Mouse (Mus musculus) MEL (cell line): ENCODE results near the gene Shoc2. TPM values are rescaled to one million over a fixed set of nuclear protein-coding genes. Genes with fewer than 3 reads are reported as not detected.
A peak's percentile ranks its signal among the peaks of the same experiment; 100 is the strongest.

Experiments used
- DNase-seq: peaks from one replicate; pipeline ENCODE4 v3.0.0; 2011; ENCODE audit warnings: low read depth, low spot score
- H3K27ac ChIP-seq: 2 replicates; pipeline ENCODE4 v1.5.1; 2012; ENCODE audit warnings: low read depth, mild to moderate bottlenecking, control low read depth, low read length, moderate library complexity; ENCODE audit not compliant: control insufficient read depth
- H3K27me3 ChIP-seq, 2 experiments: fragments of 150-350 bp in 1 of 2; sonication (generic) in 1 of 2; 2 replicates each; pipeline ENCODE4 v1.6.1; 2012; ENCODE audit warnings: low read length in 2 of 2, mild to moderate bottlenecking in 2 of 2, improper control_type of control experiment in 1 of 2, moderate library complexity in 1 of 2; ENCODE audit not compliant: insufficient read depth in 2 of 2, control insufficient read depth in 1 of 2
- H3K36me3 ChIP-seq, 2 experiments: 2 replicates each; pipeline ENCODE4 v1.6.1; 2012 to 2014; ENCODE audit warnings: low read length in 2 of 2, improper control_type of control experiment in 1 of 2, inconsistent platforms in 1 of 2, mild to moderate bottlenecking in 1 of 2; ENCODE audit not compliant: insufficient read depth in 2 of 2, control insufficient read depth in 1 of 2
- H3K4me1 ChIP-seq, 2 experiments: fragments of 150-350 bp in 1 of 2; sonication (generic) in 1 of 2; 2 replicates each; pipeline ENCODE4 v1.6.1; 2012; ENCODE audit warnings: low read length in 2 of 2, improper control_type of control experiment in 1 of 2, mild to moderate bottlenecking in 1 of 2; ENCODE audit not compliant: insufficient read depth in 2 of 2, control insufficient read depth in 1 of 2
- H3K4me3 ChIP-seq, 2 experiments: fragments of 150-350 bp in 1 of 2; sonication (generic) in 1 of 2; 2 replicates each; pipeline ENCODE4 v1.5.1; 2012; ENCODE audit warnings: low read depth in 2 of 2, low read length in 2 of 2, mild to moderate bottlenecking in 2 of 2, moderate library complexity in 2 of 2, control low read depth in 1 of 2, improper control_type of control experiment in 1 of 2; ENCODE audit not compliant: control insufficient read depth in 1 of 2, insufficient read depth in 1 of 2
- H3K79me2 ChIP-seq: 2 replicates; pipeline ENCODE4 v1.6.1; 2012; ENCODE audit warnings: mild to moderate bottlenecking, low read length, moderate library complexity; ENCODE audit not compliant: control insufficient read depth, poor library complexity, insufficient read depth
- H3K9ac ChIP-seq: 2 replicates; pipeline ENCODE4 v1.6.1; 2012; ENCODE audit warnings: low read depth, mild to moderate bottlenecking, control low read depth, low read length, moderate library complexity; ENCODE audit not compliant: control insufficient read depth, poor library complexity, severe bottlenecking
- H3K9me3 ChIP-seq: fragments of 150-350 bp; sonication (generic); replicated peaks from 2 replicates; pipeline ENCODE4 v1.6.1; 2012; ENCODE audit warnings: mild to moderate bottlenecking, low read length, improper control_type of control experiment, moderate library complexity; ENCODE audit not compliant: insufficient read depth
- BHLHE40 ChIP-seq: IDR thresholded peaks from 2 replicates; pipeline ENCODE4 v1.6.1; 2012; ENCODE audit warnings: low read depth, mild to moderate bottlenecking, inconsistent platforms, low read length, improper control_type of control experiment, borderline replicate concordance
- CHD1 ChIP-seq: IDR thresholded peaks from 2 replicates; pipeline ENCODE4 v1.6.1; 2012; ENCODE audit warnings: low read depth, mild to moderate bottlenecking, inconsistent platforms, low read length, improper control_type of control experiment
- CHD2 ChIP-seq: IDR thresholded peaks from 2 replicates; pipeline ENCODE4 v1.6.1; 2011; ENCODE audit warnings: low read length, improper control_type of control experiment
- ELF1 ChIP-seq: IDR thresholded peaks from 2 replicates; pipeline ENCODE4 v1.6.1; 2014; ENCODE audit warnings: low read depth, mild to moderate bottlenecking, inconsistent platforms, low read length, improper control_type of control experiment, moderate library complexity
- ETS1 ChIP-seq: IDR thresholded peaks from 2 replicates; pipeline ENCODE4 v1.6.1; 2012; ENCODE audit warnings: low read depth, mild to moderate bottlenecking, inconsistent platforms, low read length, improper control_type of control experiment, moderate library complexity
- GABPA ChIP-seq: IDR thresholded peaks from 2 replicates; pipeline ENCODE4 v1.6.1; 2012; ENCODE audit warnings: low read depth, mild to moderate bottlenecking, inconsistent platforms, low read length, improper control_type of control experiment, moderate library complexity
- JUND ChIP-seq: IDR thresholded peaks from 2 replicates; pipeline ENCODE4 v1.6.1; 2011; ENCODE audit warnings: low read depth, mild to moderate bottlenecking, improper control_type of control experiment, low read length
- MXI1 ChIP-seq: IDR thresholded peaks from 2 replicates; pipeline ENCODE4 v1.6.1; 2011; ENCODE audit warnings: mild to moderate bottlenecking, low read depth, low read length, improper control_type of control experiment
- MYB ChIP-seq: IDR thresholded peaks from 2 replicates; pipeline ENCODE4 v1.6.1; 2011; ENCODE audit warnings: mild to moderate bottlenecking, low read depth, low read length, improper control_type of control experiment
- MYC ChIP-seq: IDR thresholded peaks from 2 replicates; pipeline ENCODE4 v1.6.1; 2011; ENCODE audit warnings: low read depth, mild to moderate bottlenecking, low read length, improper control_type of control experiment, moderate library complexity
- NELFE ChIP-seq: IDR thresholded peaks from 2 replicates; pipeline ENCODE4 v1.6.1; 2011; ENCODE audit warnings: low read depth, low read length, improper control_type of control experiment
- POLR2A ChIP-seq, 2 experiments: IDR thresholded peaks; 2 replicates each; pipeline ENCODE4 v1.6.1; 2011 to 2012; ENCODE audit warnings: low read length in 2 of 2, mild to moderate bottlenecking in 2 of 2, control low read depth in 1 of 2, improper control_type of control experiment in 1 of 2, low read depth in 1 of 2, moderate library complexity in 1 of 2; ENCODE audit not compliant: control insufficient read depth in 1 of 2, insufficient read depth in 1 of 2, poor library complexity in 1 of 2
- POLR2AphosphoS2 ChIP-seq: IDR thresholded peaks from 2 replicates; pipeline ENCODE4 v1.6.1; 2011; ENCODE audit warnings: low read length, improper control_type of control experiment
- POLR2AphosphoS5 ChIP-seq: IDR thresholded peaks from 2 replicates; pipeline ENCODE4 v1.6.1; 2012; ENCODE audit warnings: low read depth, borderline replicate concordance, mild to moderate bottlenecking, inconsistent platforms, low read length, moderate library complexity, mixed read lengths
- SIN3A ChIP-seq: IDR thresholded peaks from 2 replicates; pipeline ENCODE4 v1.6.1; 2012; ENCODE audit warnings: low read length, improper control_type of control experiment, inconsistent platforms
- SMC3 ChIP-seq: IDR thresholded peaks from 2 replicates; pipeline ENCODE4 v1.6.1; 2011; ENCODE audit warnings: low read depth, low read length, improper control_type of control experiment
- TBP ChIP-seq: IDR thresholded peaks from 2 replicates; pipeline ENCODE4 v1.8.0; 2011; ENCODE audit warnings: low read depth, low read length, improper control_type of control experiment
- ZC3H11A ChIP-seq: IDR thresholded peaks from 2 replicates; pipeline ENCODE4 v1.6.1; 2012; ENCODE audit warnings: low read depth, mild to moderate bottlenecking, inconsistent platforms, low read length, improper control_type of control experiment
- ZKSCAN1 ChIP-seq: IDR thresholded peaks from 2 replicates; pipeline ENCODE4 v1.6.1; 2012; ENCODE audit warnings: low read depth, mild to moderate bottlenecking, inconsistent platforms, low read length, improper control_type of control experiment, moderate library complexity
- polyA plus RNA-seq, 2 experiments: library from polyadenylated mRNA; stranded (reverse) in 1 of 2; unstranded in 1 of 2; fragments of >175 nt in 1 of 2; fragments of >200 nt in 1 of 2; gene quantifications; 2 replicates each; pipeline versions ENCODE4 v1.2.1 to v1.2.4; 2012; ENCODE audit warnings: low replicate concordance in 2 of 2, low read depth in 1 of 2; ENCODE audit not compliant: insufficient read length in 2 of 2, insufficient read depth in 1 of 2, missing spikeins in 1 of 2
- total RNA-seq: library from RNA; depleted of rRNA; stranded (reverse); fragments of 300-350 nt; gene quantifications from 2 replicates; pipeline ENCODE4 v1.2.3, GENCODE M21; 2012

Shoc2 gene
- total and polyA plus RNA-seq, 3 experiments = 33.4 to 55.6 TPM; not detected in 1

DNA sequence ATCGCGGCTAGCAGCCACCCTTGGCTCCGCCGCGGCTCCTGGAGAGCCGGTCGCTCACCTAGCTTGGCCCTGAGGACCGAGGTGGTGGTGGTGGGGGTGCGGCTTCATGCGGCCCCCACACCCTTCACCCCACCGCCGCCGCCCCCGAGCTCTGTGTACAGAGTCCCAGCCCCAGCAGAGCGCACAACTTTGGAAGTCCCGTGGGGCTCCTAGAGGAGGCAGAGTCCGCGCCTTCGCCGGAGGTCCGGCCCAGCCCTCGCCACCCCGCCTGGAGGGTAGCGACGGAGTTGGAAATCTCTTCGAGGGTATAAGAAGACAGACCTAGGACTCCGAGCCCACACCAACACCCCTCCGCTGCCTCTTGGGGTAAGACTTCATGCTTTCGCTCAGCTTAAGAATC, 101.3 kb downstream of the Shoc2 start:
- H3K27me3 ChIP-seq = no peaks in the 10 kb centered on the region
- H3K4me3 ChIP-seq = peak overlapping the region; percentile 55 to 73
- no peaks in the 10 kb centered on the region for H3K36me3 ChIP-seq

DNA sequence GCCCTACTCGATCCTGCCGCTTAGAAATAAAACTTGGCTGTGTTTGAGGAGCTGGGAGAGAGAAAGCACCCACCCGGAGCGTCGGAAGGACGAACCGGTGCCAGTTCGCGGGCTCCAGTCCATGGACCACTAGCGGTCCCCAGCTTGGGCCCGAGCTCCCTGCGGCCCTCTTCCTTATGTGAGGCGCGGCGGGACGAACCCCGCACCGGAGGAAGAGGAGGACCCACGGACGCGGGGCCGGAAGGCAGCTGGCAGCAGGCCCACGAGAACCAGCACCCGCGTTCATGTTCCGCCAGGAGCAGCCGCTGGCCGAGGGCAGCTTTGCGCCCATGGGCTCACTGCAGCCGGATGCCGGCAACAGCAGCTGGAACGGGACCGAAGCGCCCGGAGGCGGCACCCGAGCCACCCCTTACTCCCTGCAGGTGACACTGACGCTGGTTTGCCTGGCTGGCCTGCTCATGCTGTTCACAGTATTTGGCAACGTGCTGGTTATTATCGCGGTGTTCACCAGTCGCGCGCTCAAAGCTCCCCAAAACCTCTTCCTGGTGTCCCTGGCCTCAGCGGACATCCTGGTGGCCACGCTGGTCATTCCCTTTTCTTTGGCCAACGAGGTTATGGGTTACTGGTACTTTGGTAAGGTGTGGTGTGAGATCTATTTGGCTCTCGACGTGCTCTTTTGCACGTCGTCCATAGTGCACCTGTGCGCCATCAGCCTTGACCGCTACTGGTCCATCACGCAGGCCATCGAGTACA, 102.0 kb downstream of the Shoc2 start:
- TF ChIP-seq MYC (no peak), POLR2A (IDR thresholded peaks at IDR 0.05; ENCODE audit: control insufficient read depth in 1 of 2, insufficient read depth in 1 of 2, low read depth in 1 of 2, low read length in 2 of 2, poor library complexity in 1 of 2) (no peak), CHD1 (no peak), ELF1 (no peak), CHD2 (no peak), POLR2AphosphoS2 (no peak), MYB (no peak), ETS1 (no peak), MXI1 (no peak), TBP (no peak), JUND (no peak), GABPA (no peak), ZKSCAN1 (no peak)
- TF ChIP-seq, all 39 proteins: peak for 0
- no peaks in the 10 kb centered on the region for H3K4me1 ChIP-seq
- no peaks in the 10 kb centered on the region; the same call in 1 of the 2 replicates for H3K79me2 ChIP-seq
- no peaks in the 10 kb centered on the region for H3K36me3 ChIP-seq
- H3K9me3 ChIP-seq = no peaks in the 10 kb centered on the region
- no peak overlapping the region for H3K9ac ChIP-seq
- H3K27ac ChIP-seq = no peak overlapping the region
- no peak overlapping the region; a peak in 1 of 4 replicates for H3K4me3 ChIP-seq
- H3K27me3 ChIP-seq = no peaks in the 10 kb centered on the region
- DNase-seq = no peak

More for the DNA sequence above, 101.3 kb downstream of the Shoc2 start:
- TF ChIP-seq SMC3 (peak; percentile 2; the same call in 1 of the 2 replicates), MYC (no peak)
- Histone ChIP-seq H3K27ac (no peak overlapping the region), H3K9me3 (no peaks in the 10 kb centered on the region), H3K9ac (peak overlapping the region; percentile 63), H3K79me2 (no peaks in the 10 kb centered on the region; the same call in 1 of the 2 replicates), H3K4me1 (no peaks in the 10 kb centered on the region)
- DNase-seq = peak; percentile 51

DNA sequence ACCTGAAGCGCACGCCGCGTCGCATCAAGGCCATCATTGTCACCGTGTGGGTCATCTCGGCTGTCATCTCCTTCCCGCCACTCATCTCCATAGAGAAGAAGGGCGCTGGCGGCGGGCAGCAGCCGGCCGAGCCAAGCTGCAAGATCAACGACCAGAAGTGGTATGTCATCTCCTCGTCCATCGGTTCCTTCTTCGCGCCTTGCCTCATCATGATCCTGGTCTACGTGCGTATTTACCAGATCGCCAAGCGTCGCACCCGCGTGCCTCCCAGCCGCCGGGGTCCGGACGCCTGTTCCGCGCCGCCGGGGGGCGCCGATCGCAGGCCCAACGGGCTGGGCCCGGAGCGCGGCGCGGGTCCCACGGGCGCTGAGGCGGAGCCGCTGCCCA, 102.6 kb downstream of the Shoc2 start:
- Histone ChIP-seq H3K27me3 (no peaks in the 10 kb centered on the region), H3K4me3 (no peak overlapping the region), H3K4me1 (peaks cover 0 to 3% of the 10 kb centered on the region in 2 experiments; a peak in 1 of 4 replicates), H3K27ac (no peak overlapping the region), H3K36me3 (no peaks in the 10 kb centered on the region), H3K79me2 (no peaks in the 10 kb centered on the region; the same call in 1 of the 2 replicates), H3K9me3 (no peaks in the 10 kb centered on the region), H3K9ac (no peak overlapping the region)
- no peak for DNase-seq
- TF ChIP-seq CHD2 (no peak), ZC3H11A (no peak), ELF1 (no peak), SMC3 (no peak), BHLHE40 (no peak), POLR2A (IDR thresholded peaks at IDR 0.05; ENCODE audit: control insufficient read depth in 1 of 2, insufficient read depth in 1 of 2, low read depth in 1 of 2, low read length in 2 of 2, poor library complexity in 1 of 2) (no peak), POLR2AphosphoS5 (no peak), MYB (no peak), MYC (no peak), NELFE (no peak), SIN3A (no peak), MXI1 (no peak)
